Mouse (Mus musculus) kidney, adult 2 months (tissue): ENCODE measurements at regions not wholly inside any gene's neighbourhood (a gene's known extent, or its start where the extent isn't known, plus 50 kb on each side); places are given as distances from the start of the nearest gene placed in this dataset.

Experiments
- DNase-seq: peaks from one replicate; pipeline ENCODE4 v3.0.0; 2021
- H3K27ac ChIP-seq: fragments of 200-500 bp; 2 replicates; pipeline ENCODE4 v1.5.1; 2012; ENCODE audit warnings: low read depth, low read length, control low read depth, inconsistent platforms; ENCODE audit not compliant: insufficient read depth
- H3K27me3 ChIP-seq: fragments of 200-500 bp; replicated peaks from 2 replicates; pipeline ENCODE4 v1.6.1; 2012; ENCODE audit warnings: mild to moderate bottlenecking, moderate library complexity, low read length, inconsistent platforms; ENCODE audit not compliant: control insufficient read depth, insufficient read depth
- H3K36me3 ChIP-seq: fragments of 200-500 bp; 2 replicates; pipeline ENCODE4 v1.6.1; 2012; ENCODE audit warnings: mild to moderate bottlenecking, moderate library complexity, low read length, inconsistent platforms; ENCODE audit not compliant: control insufficient read depth, insufficient read depth
- H3K4me1 ChIP-seq: fragments of 200-500 bp; 2 replicates; pipeline ENCODE4 v1.6.1; 2011; ENCODE audit warnings: low read length; ENCODE audit not compliant: control insufficient read depth, insufficient read depth
- H3K4me3 ChIP-seq: fragments of 200-500 bp; 2 replicates; pipeline ENCODE4 v1.5.1; 2011; ENCODE audit warnings: mild to moderate bottlenecking, low read depth, low read length, control low read depth; ENCODE audit not compliant: insufficient read depth
- CTCF ChIP-seq: fragments of 200-500 bp; conservative IDR thresholded peaks from 2 replicates; pipeline ENCODE4 v1.5.1; 2011; ENCODE audit warnings: low read depth, mild to moderate bottlenecking, control low read depth, low read length, moderate library complexity, mixed read lengths; ENCODE audit not compliant: insufficient read depth, insufficient read length
- POLR2A ChIP-seq: fragments of 200-500 bp; IDR thresholded peaks from one replicate; pipeline ENCODE4 v1.6.1; 2011; ENCODE audit warnings: low read depth, low read length, control low read depth
- WGBS: fragments of 180-500 bp; shearing (Covaris S2); methylation state at CpG from one replicate; pipeline ENCODE4 v1.1.7; 2018; 5-methylcytosine and 5-hydroxymethylcytosine counted together

DNA sequence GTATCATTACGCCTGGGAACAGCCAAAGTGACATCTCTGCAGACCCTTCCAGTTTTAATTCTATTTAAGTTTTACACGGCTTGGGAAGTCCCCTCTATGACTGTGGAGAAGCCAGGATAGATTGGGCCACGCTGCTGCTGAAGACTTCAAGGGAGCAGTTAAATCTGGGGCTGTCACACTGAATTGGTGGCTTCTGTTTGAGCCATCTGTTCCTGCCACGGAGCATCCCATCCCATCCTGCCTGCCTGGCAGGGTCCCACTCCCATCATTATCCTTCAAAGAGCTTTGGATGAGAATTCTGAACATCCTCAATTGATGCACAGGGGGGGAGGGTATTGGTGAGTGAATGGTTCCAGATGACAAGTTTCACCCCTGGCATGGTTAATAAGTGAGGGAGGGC lies 154.4 kb upstream of the Plpp4 start:
- WGBS: 54% methylated on average over 4 of the region's 4 CpGs
- no peak for DNase-seq
- Histone ChIP-seq H3K4me1 (no peaks in the 10 kb centered on the region), H3K4me3 (no peak overlapping the region), H3K27me3 (no peaks in the 10 kb centered on the region), H3K27ac (no peak overlapping the region), H3K36me3 (no peaks in the 10 kb centered on the region)
- TF ChIP-seq CTCF (no peak), POLR2A (no peak)

DNA sequence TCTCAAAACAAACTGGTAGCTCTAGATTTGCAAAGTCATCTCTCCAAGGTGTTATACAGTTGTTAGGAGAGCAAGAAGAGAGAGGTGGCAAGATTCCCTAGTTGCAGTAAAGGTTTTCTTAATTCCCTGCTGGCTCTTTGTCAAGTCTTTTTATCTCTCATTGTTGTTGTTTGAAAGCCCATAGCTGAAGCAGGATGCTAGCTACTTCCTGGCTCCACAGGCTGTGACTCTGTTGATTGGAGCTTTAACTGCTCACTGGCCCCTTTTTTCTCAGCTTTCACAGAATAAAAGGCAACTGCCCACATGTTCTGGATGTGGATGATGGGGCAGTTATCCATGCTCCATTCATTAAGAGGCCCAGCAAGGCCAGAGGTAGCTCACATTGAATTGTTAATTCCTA lies 122.7 kb upstream of the Plpp4 start:
- TF ChIP-seq POLR2A: no peak
- no peak for TF ChIP-seq CTCF
- Histone ChIP-seq H3K27ac (no peak overlapping the region), H3K4me1 (no peaks in the 10 kb centered on the region), H3K4me3 (no peak overlapping the region), H3K27me3 (no peaks in the 10 kb centered on the region), H3K36me3 (no peaks in the 10 kb centered on the region)
- no peak for DNase-seq

DNA sequence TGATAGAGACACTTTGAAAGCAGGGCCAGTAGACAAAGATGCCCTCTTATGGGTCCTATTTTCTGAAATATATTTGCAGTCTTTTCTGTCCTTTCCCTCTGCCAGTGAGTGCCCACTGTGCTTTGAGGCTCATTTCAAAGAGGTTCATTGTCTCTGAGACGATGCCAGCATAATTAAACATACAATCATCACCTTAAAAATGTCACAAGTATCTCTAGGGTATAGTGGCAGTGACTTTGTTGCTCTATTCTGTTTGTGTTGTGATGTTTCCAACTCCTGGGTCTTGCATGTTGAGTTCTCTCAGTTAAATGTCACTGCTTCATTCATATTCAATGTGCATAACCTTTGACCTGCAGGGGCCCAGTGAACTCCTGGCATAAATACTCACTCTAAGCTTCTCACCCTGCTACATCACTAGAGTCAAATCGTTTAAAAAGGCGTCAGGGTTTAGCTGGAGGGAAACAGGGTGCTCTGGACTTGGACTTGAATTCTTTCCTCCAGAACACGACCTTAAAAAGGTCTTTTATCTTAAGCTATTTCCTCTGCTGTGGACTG lies 122.1 kb upstream of the Plpp4 start:
- Histone ChIP-seq H3K4me1 (no peaks in the 10 kb centered on the region), H3K36me3 (no peaks in the 10 kb centered on the region), H3K4me3 (no peak overlapping the region), H3K27ac (no peak overlapping the region), H3K27me3 (no peaks in the 10 kb centered on the region)
- TF ChIP-seq CTCF (no peak), POLR2A (no peak)
- DNase-seq: no peak
- WGBS: 33% methylated on average over 4 of the region's 4 CpGs

DNA sequence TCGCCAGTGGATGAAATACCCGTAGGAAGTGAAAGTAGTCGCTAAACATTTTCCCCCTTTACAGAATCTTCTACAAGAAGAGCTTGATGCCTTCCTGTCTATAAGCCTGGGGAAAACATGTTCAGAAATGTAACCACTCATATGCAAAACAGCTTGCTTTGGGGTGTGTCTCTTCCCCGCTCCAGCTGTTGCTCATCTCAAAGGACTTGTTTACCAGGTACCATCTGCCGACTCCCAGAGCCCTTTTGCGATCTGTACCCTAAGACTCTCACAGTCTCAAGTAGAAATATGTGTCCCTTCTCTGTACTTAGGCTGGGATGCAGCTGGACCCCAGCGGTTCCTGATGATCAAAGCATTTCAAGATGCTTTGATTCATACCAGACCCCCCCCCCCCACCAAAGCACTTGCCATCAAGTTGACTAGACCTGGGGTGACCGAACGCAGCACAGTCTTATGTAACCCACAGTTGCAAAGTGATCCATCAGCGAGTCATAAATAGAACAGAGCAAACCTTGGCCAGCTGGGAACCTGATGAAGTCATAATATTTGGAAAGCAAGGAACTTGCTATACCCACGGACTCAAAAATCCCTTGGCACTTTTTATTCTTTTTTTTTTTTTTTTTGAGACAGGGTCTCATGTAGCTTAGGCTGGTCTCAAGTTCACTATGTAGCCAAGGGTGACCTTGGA lies 119.4 kb upstream of the Plpp4 start:
- DNase-seq: no peak
- 83% methylated on average over 11 of the region's 11 CpGs for whole genome bisulfite sequencing
- no peak overlapping the region for H3K27ac ChIP-seq
- no peak overlapping the region for H3K4me3 ChIP-seq
- H3K4me1 ChIP-seq: no peaks in the 10 kb centered on the region
- H3K36me3 ChIP-seq: no peaks in the 10 kb centered on the region
- H3K27me3 ChIP-seq: no peaks in the 10 kb centered on the region
- no peak for TF ChIP-seq CTCF
- TF ChIP-seq POLR2A: no peak

DNA sequence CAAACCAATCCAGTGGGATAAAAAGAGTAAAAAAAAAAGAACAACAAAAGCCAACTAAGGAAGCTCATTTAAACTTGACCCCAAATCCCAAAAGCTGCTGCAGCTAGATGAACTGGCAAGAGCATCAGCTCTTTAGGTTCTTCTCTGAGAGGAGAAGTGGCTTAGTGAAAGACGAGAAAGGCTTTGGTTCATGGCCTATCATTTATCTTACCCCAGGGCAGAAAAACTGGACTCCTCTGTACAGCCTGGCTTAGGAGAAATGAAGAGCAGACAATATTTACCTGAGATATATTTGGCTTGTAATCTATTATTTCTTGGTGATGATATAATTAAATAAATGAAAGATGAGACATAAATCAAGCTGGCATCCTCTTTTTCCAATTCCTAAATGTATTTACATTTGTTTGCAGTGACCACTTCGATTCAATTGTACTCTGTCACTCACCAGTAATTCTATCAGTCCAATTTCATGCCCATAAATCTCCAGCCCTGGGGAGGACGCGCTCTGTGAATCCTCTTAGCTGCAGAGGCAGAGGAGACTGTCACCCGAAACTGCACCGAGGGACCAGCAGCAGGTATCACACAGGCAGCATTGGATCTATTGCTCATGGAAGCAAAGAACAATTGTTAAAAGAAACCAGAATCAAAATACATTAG lies 114.8 kb upstream of the Plpp4 start:
- no peaks in the 10 kb centered on the region for H3K4me1 ChIP-seq
- H3K27ac ChIP-seq: no peak overlapping the region
- WGBS: 40% methylated on average over 6 of the region's 6 CpGs
- H3K36me3 ChIP-seq: no peaks in the 10 kb centered on the region
- H3K4me3 ChIP-seq: no peak overlapping the region
- H3K27me3 ChIP-seq: no peaks in the 10 kb centered on the region
- DNase-seq: no peak
- TF ChIP-seq POLR2A (no peak), CTCF (no peak)

DNA sequence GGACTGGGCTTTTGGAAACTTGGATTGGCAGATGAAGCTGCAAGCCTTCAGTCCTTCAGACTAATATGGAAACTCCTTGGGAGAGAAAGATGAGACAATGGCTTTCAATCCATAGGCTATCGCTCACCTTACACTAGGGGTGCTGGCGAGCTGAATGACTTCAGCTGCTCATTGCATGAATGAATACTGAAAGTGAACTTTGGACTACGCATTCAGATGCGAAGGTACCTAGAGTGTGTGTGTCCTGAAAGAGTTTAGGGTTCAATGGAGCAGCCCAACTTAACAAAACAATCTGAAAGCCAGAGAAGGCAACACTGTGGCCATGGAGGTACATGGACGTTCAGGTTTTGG lies 114.3 kb upstream of the Plpp4 start:
- Histone ChIP-seq H3K36me3 (no peaks in the 10 kb centered on the region), H3K4me1 (no peaks in the 10 kb centered on the region), H3K4me3 (no peak overlapping the region), H3K27me3 (no peaks in the 10 kb centered on the region), H3K27ac (no peak overlapping the region)
- WGBS: 35% methylated on average over 5 of the region's 5 CpGs
- peak; percentile 40 for DNase-seq
- no peak for TF ChIP-seq POLR2A
- no peak; the same call in 1 of the 2 replicates for TF ChIP-seq CTCF

DNA sequence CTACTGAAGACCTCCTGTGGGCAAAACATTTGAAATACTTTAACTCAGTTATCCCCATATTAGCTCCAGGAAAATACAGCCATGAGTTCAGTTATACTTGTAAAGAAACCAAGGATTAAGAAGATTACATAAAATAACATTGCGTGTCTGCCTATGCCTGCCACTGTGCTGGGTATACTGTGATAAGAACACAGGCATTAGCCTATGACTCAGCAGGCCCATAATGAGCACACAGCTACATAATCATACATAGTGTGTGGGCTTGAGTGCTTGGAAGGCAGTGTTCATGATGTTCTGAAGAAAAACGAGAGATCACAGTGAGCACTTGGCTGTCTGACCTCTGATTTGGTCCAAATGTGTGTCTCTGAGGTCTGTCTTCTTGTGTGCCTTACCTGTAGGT lies 101.3 kb upstream of the Plpp4 start:
- no peak for TF ChIP-seq CTCF
- no peak for TF ChIP-seq POLR2A
- Histone ChIP-seq H3K27me3 (no peaks in the 10 kb centered on the region), H3K36me3 (no peaks in the 10 kb centered on the region), H3K27ac (no peak overlapping the region), H3K4me3 (no peak overlapping the region), H3K4me1 (no peaks in the 10 kb centered on the region)
- DNase-seq: no peak
- 71% methylated on average over 2 of the region's 2 CpGs for WGBS
